In the genomic region with DNA sequence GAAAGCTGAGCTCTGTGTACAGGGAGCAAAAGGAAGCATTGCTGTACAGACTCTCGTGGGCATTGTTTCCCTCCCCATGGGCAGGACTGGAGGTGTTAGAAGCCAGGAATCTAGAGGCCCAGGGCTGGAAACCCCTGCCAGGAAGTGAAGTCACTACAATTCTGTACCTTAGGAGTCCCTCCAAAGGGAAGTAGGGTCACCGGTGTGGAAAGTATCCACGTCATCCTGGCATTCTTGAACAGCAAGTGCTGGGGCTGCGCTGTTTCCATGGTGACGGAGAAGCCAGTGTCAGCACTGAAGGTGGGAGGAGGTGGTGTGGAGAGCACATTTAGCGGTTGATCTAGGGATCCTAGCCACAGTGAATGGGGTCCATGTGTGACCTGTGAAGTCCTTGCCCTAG, we compare ENCODE assay signal across 8 mouse cellular contexts.
A peak's percentile ranks its signal among the peaks of the same experiment; 100 is the strongest.
DNase-seq lines count a peak whose midpoint lies in the region; ATAC-seq lines count a peak whose summit lies in the region.

No protein-coding gene starts in this region.

- H3K4me2 ChIP-seq in neural tube, embryonic 13.5 days, result no peak overlapping the region

- H3K9me3 ChIP-seq in neural tube, embryonic 13.5 days, result no peaks in the 10 kb centered on the region

- no peak overlapping the region for H3K4me3 ChIP-seq in neural tube, embryonic 13.5 days

- no peaks in the 10 kb centered on the region for H3K36me3 ChIP-seq in neural tube, embryonic 13.5 days

- 23% methylated on average over 6 of the region's 6 CpGs for WGBS in neural tube, embryonic 13.5 days

- DNase-seq in neural tube, embryonic 10.5 days (ENCODE audit: extremely low spot score, low spot score), result no peak
- DNase-seq in heart, adult 18-20 months, result peak; percentile 8 to 27
- peak; percentile 59 to 67 for DNase-seq in layer of hippocampus, postnatal 36 days
- peak; percentile 73 to 83 for DNase-seq in right cerebral cortex, postnatal 10 days (ENCODE audit: low spot score in 2 of 2)
- no peak for DNase-seq in thymus, adult 18-20 months
- no peak for DNase-seq in adrenal gland, postnatal 36 days
- no peak for DNase-seq in liver

- H3K27me3 ChIP-seq in neural tube, embryonic 13.5 days, result peaks cover 4% of the 10 kb centered on the region; the same call in 1 of the 2 replicates

- H3K9ac ChIP-seq in neural tube, embryonic 13.5 days, result no peak overlapping the region

- ATAC-seq in neural tube, embryonic 13.5 days (ENCODE audit: low read depth), result peak; percentile 51

- H3K4me1 ChIP-seq in neural tube, embryonic 13.5 days (replicated peaks), result peaks cover 6% of the 10 kb centered on the region

- H3K27ac ChIP-seq in neural tube, embryonic 13.5 days (replicated peaks), result no peak overlapping the region

Comparison
In these comparisons a context has a peak if more than half of its experiments do, and no peak if none do; other contexts are left out.
1. DNase-seq: peak in heart, adult 18-20 months (2 of 2), layer of hippocampus, postnatal 36 days (2 of 2) and right cerebral cortex, postnatal 10 days (2 of 2); none in neural tube, embryonic 10.5 days (single experiment), thymus, adult 18-20 months (0 of 2), adrenal gland, postnatal 36 days (0 of 2) and liver (single experiment).